Mouse (Mus musculus) MEL (cell line): ENCODE data around the gene Slc8a1. TPM values are rescaled to one million over a fixed set of nuclear protein-coding genes. Genes with fewer than 3 reads are reported as not detected.

Source experiments
- DNase-seq: peaks from one replicate; pipeline ENCODE4 v3.0.0; 2011; ENCODE audit warnings: low read depth, low spot score
- H3K27ac ChIP-seq: 2 replicates; pipeline ENCODE4 v1.5.1; 2012; ENCODE audit warnings: low read depth, mild to moderate bottlenecking, control low read depth, low read length, moderate library complexity; ENCODE audit not compliant: control insufficient read depth
- H3K27me3 ChIP-seq, 2 experiments: fragments of 150-350 bp in 1 of 2; sonication (generic) in 1 of 2; 2 replicates each; pipeline ENCODE4 v1.6.1; 2012; ENCODE audit warnings: low read length in 2 of 2, mild to moderate bottlenecking in 2 of 2, improper control_type of control experiment in 1 of 2, moderate library complexity in 1 of 2; ENCODE audit not compliant: insufficient read depth in 2 of 2, control insufficient read depth in 1 of 2
- H3K36me3 ChIP-seq, 2 experiments: 2 replicates each; pipeline ENCODE4 v1.6.1; 2012 to 2014; ENCODE audit warnings: low read length in 2 of 2, improper control_type of control experiment in 1 of 2, inconsistent platforms in 1 of 2, mild to moderate bottlenecking in 1 of 2; ENCODE audit not compliant: insufficient read depth in 2 of 2, control insufficient read depth in 1 of 2
- H3K4me1 ChIP-seq, 2 experiments: fragments of 150-350 bp in 1 of 2; sonication (generic) in 1 of 2; 2 replicates each; pipeline ENCODE4 v1.6.1; 2012; ENCODE audit warnings: low read length in 2 of 2, improper control_type of control experiment in 1 of 2, mild to moderate bottlenecking in 1 of 2; ENCODE audit not compliant: insufficient read depth in 2 of 2, control insufficient read depth in 1 of 2
- H3K4me3 ChIP-seq, 2 experiments: fragments of 150-350 bp in 1 of 2; sonication (generic) in 1 of 2; 2 replicates each; pipeline ENCODE4 v1.5.1; 2012; ENCODE audit warnings: low read depth in 2 of 2, low read length in 2 of 2, mild to moderate bottlenecking in 2 of 2, moderate library complexity in 2 of 2, control low read depth in 1 of 2, improper control_type of control experiment in 1 of 2; ENCODE audit not compliant: control insufficient read depth in 1 of 2, insufficient read depth in 1 of 2
- H3K79me2 ChIP-seq: 2 replicates; pipeline ENCODE4 v1.6.1; 2012; ENCODE audit warnings: mild to moderate bottlenecking, low read length, moderate library complexity; ENCODE audit not compliant: control insufficient read depth, poor library complexity, insufficient read depth
- H3K9ac ChIP-seq: 2 replicates; pipeline ENCODE4 v1.6.1; 2012; ENCODE audit warnings: low read depth, mild to moderate bottlenecking, control low read depth, low read length, moderate library complexity; ENCODE audit not compliant: control insufficient read depth, poor library complexity, severe bottlenecking
- H3K9me3 ChIP-seq: fragments of 150-350 bp; sonication (generic); replicated peaks from 2 replicates; pipeline ENCODE4 v1.6.1; 2012; ENCODE audit warnings: mild to moderate bottlenecking, low read length, improper control_type of control experiment, moderate library complexity; ENCODE audit not compliant: insufficient read depth
- BHLHE40 ChIP-seq: IDR thresholded peaks from 2 replicates; pipeline ENCODE4 v1.6.1; 2012; ENCODE audit warnings: low read depth, mild to moderate bottlenecking, inconsistent platforms, low read length, improper control_type of control experiment, borderline replicate concordance
- CHD2 ChIP-seq: IDR thresholded peaks from 2 replicates; pipeline ENCODE4 v1.6.1; 2011; ENCODE audit warnings: low read length, improper control_type of control experiment
- CTCF ChIP-seq, 3 experiments: IDR thresholded peaks in 2 of 3; conservative IDR thresholded peaks in 1 of 3; 2 replicates each; pipeline ENCODE4 v1.5.1; 2011 to 2012; ENCODE audit warnings: low read length in 3 of 3, low read depth in 2 of 3, mild to moderate bottlenecking in 2 of 3, improper control_type of control experiment in 1 of 3, inconsistent platforms in 1 of 3, mixed read lengths in 1 of 3, moderate library complexity in 1 of 3; ENCODE audit not compliant: control insufficient read depth in 1 of 3, insufficient read depth in 1 of 3, poor library complexity in 1 of 3, severe bottlenecking in 1 of 3
- E2F4 ChIP-seq: IDR thresholded peaks from 2 replicates; pipeline ENCODE4 v1.6.1; 2011; ENCODE audit warnings: low read depth, low read length, improper control_type of control experiment, borderline replicate concordance
- ETS1 ChIP-seq: IDR thresholded peaks from 2 replicates; pipeline ENCODE4 v1.6.1; 2012; ENCODE audit warnings: low read depth, mild to moderate bottlenecking, inconsistent platforms, low read length, improper control_type of control experiment, moderate library complexity
- HCFC1 ChIP-seq: IDR thresholded peaks from 2 replicates; pipeline ENCODE4 v1.6.1; 2012; ENCODE audit warnings: low read depth, mild to moderate bottlenecking, inconsistent platforms, low read length, improper control_type of control experiment, moderate library complexity
- JUND ChIP-seq: IDR thresholded peaks from 2 replicates; pipeline ENCODE4 v1.6.1; 2011; ENCODE audit warnings: low read depth, mild to moderate bottlenecking, improper control_type of control experiment, low read length
- KAT2A ChIP-seq: conservative IDR thresholded peaks from 2 replicates; pipeline ENCODE4 v1.6.1; 2012; ENCODE audit warnings: low read depth, low read length, improper control_type of control experiment, inconsistent platforms
- MAFK ChIP-seq: IDR thresholded peaks from 2 replicates; pipeline ENCODE4 v1.6.1; 2011; ENCODE audit warnings: low read depth, mild to moderate bottlenecking, low read length, improper control_type of control experiment, borderline replicate concordance
- MAX ChIP-seq: IDR thresholded peaks from 2 replicates; pipeline ENCODE4 v1.6.1; 2011; ENCODE audit warnings: low read length, improper control_type of control experiment
- MEF2A ChIP-seq: IDR thresholded peaks from 2 replicates; pipeline ENCODE4 v1.6.1; 2014; ENCODE audit warnings: low read depth, mild to moderate bottlenecking, inconsistent platforms, low read length, improper control_type of control experiment; ENCODE audit not compliant: poor library complexity, insufficient replicate concordance, severe bottlenecking; ENCODE audit errors: extremely low read depth
- MXI1 ChIP-seq: IDR thresholded peaks from 2 replicates; pipeline ENCODE4 v1.6.1; 2011; ENCODE audit warnings: mild to moderate bottlenecking, low read depth, low read length, improper control_type of control experiment
- NRF1 ChIP-seq: IDR thresholded peaks from 2 replicates; pipeline ENCODE4 v1.6.1; 2014; ENCODE audit warnings: low read depth, mild to moderate bottlenecking, inconsistent platforms, low read length, improper control_type of control experiment, moderate library complexity; ENCODE audit not compliant: poor library complexity, insufficient read depth, severe bottlenecking
- POLR2A ChIP-seq, 2 experiments: IDR thresholded peaks; 2 replicates each; pipeline ENCODE4 v1.6.1; 2011 to 2012; ENCODE audit warnings: low read length in 2 of 2, mild to moderate bottlenecking in 2 of 2, control low read depth in 1 of 2, improper control_type of control experiment in 1 of 2, low read depth in 1 of 2, moderate library complexity in 1 of 2; ENCODE audit not compliant: control insufficient read depth in 1 of 2, insufficient read depth in 1 of 2, poor library complexity in 1 of 2
- POLR2AphosphoS2 ChIP-seq: IDR thresholded peaks from 2 replicates; pipeline ENCODE4 v1.6.1; 2011; ENCODE audit warnings: low read length, improper control_type of control experiment
- RAD21 ChIP-seq: IDR thresholded peaks from 2 replicates; pipeline ENCODE4 v1.6.1; 2011; ENCODE audit warnings: mild to moderate bottlenecking, low read depth, low read length, improper control_type of control experiment
- SIN3A ChIP-seq: IDR thresholded peaks from 2 replicates; pipeline ENCODE4 v1.6.1; 2012; ENCODE audit warnings: low read length, improper control_type of control experiment, inconsistent platforms
- SMC3 ChIP-seq: IDR thresholded peaks from 2 replicates; pipeline ENCODE4 v1.6.1; 2011; ENCODE audit warnings: low read depth, low read length, improper control_type of control experiment
- TAL1 ChIP-seq: IDR thresholded peaks from 2 replicates; pipeline ENCODE4 v1.6.1; 2012; ENCODE audit warnings: mild to moderate bottlenecking, inconsistent platforms, low read length, moderate library complexity, mixed read lengths
- TCF12 ChIP-seq: IDR thresholded peaks from 2 replicates; pipeline ENCODE4 v1.6.1; 2014; ENCODE audit warnings: low read depth, mild to moderate bottlenecking, inconsistent platforms, low read length, improper control_type of control experiment, moderate library complexity
- UBTF ChIP-seq: IDR thresholded peaks from 2 replicates; pipeline ENCODE4 v1.6.1; 2012; ENCODE audit warnings: low read depth, mild to moderate bottlenecking, inconsistent platforms, low read length, improper control_type of control experiment, moderate library complexity, borderline replicate concordance; ENCODE audit not compliant: insufficient read depth
- USF1 ChIP-seq: IDR thresholded peaks from 2 replicates; pipeline ENCODE4 v1.6.1; 2014; ENCODE audit warnings: low read depth, mild to moderate bottlenecking, inconsistent platforms, low read length, improper control_type of control experiment, moderate library complexity
- USF2 ChIP-seq, 2 experiments: IDR thresholded peaks; 2 replicates each; pipeline ENCODE4 v1.6.1; 2011 to 2012; ENCODE audit warnings: improper control_type of control experiment in 2 of 2, low read length in 2 of 2, borderline replicate concordance in 1 of 2, inconsistent platforms in 1 of 2, low read depth in 1 of 2, mild to moderate bottlenecking in 1 of 2; ENCODE audit not compliant: insufficient read depth in 1 of 2
- ZC3H11A ChIP-seq: IDR thresholded peaks from 2 replicates; pipeline ENCODE4 v1.6.1; 2012; ENCODE audit warnings: low read depth, mild to moderate bottlenecking, inconsistent platforms, low read length, improper control_type of control experiment
- ZKSCAN1 ChIP-seq: IDR thresholded peaks from 2 replicates; pipeline ENCODE4 v1.6.1; 2012; ENCODE audit warnings: low read depth, mild to moderate bottlenecking, inconsistent platforms, low read length, improper control_type of control experiment, moderate library complexity
- polyA plus RNA-seq, 2 experiments: library from polyadenylated mRNA; stranded (reverse) in 1 of 2; unstranded in 1 of 2; fragments of >175 nt in 1 of 2; fragments of >200 nt in 1 of 2; gene quantifications; 2 replicates each; pipeline versions ENCODE4 v1.2.1 to v1.2.4; 2012; ENCODE audit warnings: low replicate concordance in 2 of 2, low read depth in 1 of 2; ENCODE audit not compliant: insufficient read length in 2 of 2, insufficient read depth in 1 of 2, missing spikeins in 1 of 2
- total RNA-seq: library from RNA; depleted of rRNA; stranded (reverse); fragments of 300-350 nt; gene quantifications from 2 replicates; pipeline ENCODE4 v1.2.3, GENCODE M21; 2012

The Slc8a1 gene
- total and polyA plus RNA-seq, 3 experiments: 0.86 to 1.0 TPM; not detected in 1

DNA sequence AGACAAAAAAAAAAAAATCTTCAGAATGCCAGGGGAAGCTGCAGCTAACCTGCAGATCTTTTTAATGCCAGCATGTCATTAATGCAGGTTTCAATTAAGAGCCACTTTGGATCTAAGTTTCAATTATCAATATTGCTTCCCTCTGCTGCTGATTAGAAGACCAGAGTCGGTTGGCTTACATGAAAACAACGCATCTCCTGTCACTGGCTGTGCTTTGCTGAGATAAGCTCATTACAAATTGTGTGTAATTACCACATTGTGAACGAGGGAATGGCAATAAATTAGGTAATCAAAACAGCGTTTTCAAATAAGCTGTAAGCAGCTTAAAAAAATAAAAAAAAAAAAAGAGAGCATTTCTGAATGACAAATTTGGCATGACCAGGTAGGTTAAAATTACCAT is 258.4 kb downstream of the Slc8a1 start (continued):
- TF ChIP-seq CTCF (IDR thresholded peaks at IDR 0.05 in 2 of 3, conservative IDR thresholded peaks at IDR 0.05 in 1 of 3; ENCODE audit: control insufficient read depth in 1 of 3, insufficient read depth in 1 of 3, low read depth in 2 of 3, low read length in 3 of 3, poor library complexity in 1 of 3, severe bottlenecking in 1 of 3): no peak
- TF ChIP-seq MEF2A: no peak
- no peak for TF ChIP-seq RAD21
- no peak for TF ChIP-seq BHLHE40
- no peak for TF ChIP-seq MAX
- no peak for TF ChIP-seq TAL1
- TF ChIP-seq JUND: no peak

DNA sequence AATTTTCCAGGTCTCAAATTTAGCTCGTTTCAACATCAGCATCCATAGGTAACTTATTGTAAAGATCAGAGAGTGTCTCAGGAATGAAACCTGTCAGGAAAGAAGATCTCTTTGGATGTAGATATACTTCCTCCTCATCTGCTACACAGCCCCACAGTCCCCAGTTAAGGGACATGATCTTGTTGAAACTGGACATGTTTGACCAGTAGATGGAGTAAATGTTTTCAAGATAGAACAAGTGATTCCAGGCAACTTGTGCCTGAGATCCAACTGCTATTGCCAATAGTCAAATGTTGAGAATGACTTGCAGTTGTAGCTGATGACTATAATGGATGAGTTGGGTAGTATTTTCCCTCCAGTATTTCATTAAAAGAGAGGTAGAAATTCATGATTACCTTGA is 260.8 kb downstream of the Slc8a1 start:
- Histone ChIP-seq H3K9me3 (no peaks in the 10 kb centered on the region), H3K9ac (no peak overlapping the region), H3K36me3 (peaks cover 0 to 9% of the 10 kb centered on the region in 2 experiments; a peak in 2 of 4 replicates), H3K27me3 (no peaks in the 10 kb centered on the region)
- no peak for DNase-seq
- TF ChIP-seq UBTF (no peak), KAT2A (no peak), SMC3 (peak; percentile 21; the same call in 1 of the 2 replicates), MXI1 (no peak), TCF12 (no peak), POLR2AphosphoS2 (no peak), ZC3H11A (no peak), MAFK (no peak), CTCF (IDR thresholded peaks at IDR 0.05 in 2 of 3, conservative IDR thresholded peaks at IDR 0.05 in 1 of 3; ENCODE audit: control insufficient read depth in 1 of 3, insufficient read depth in 1 of 3, low read depth in 2 of 3, low read length in 3 of 3, poor library complexity in 1 of 3, severe bottlenecking in 1 of 3) (peak in 1 of 3 experiments; percentile 15; a peak in 1 of 6 replicates), MAX (no peak), USF2 (IDR thresholded peaks at IDR 0.05; ENCODE audit: borderline replicate concordance in 1 of 2, insufficient read depth in 1 of 2, low read depth in 1 of 2, low read length in 2 of 2) (no peak), TAL1 (no peak), E2F4 (no peak), USF1 (no peak), JUND (no peak), HCFC1 (no peak), SIN3A (no peak), ETS1 (no peak), ZKSCAN1 (no peak), CHD2 (no peak), MEF2A (no peak), BHLHE40 (no peak), POLR2A (IDR thresholded peaks at IDR 0.05; ENCODE audit: control insufficient read depth in 1 of 2, insufficient read depth in 1 of 2, low read depth in 1 of 2, low read length in 2 of 2, poor library complexity in 1 of 2) (no peak), NRF1 (no peak), RAD21 (peak; percentile 13; the same call in 1 of the 2 replicates)
- TF ChIP-seq, all 39 proteins: peak for 3
- Histone ChIP-seq H3K27ac (no peak overlapping the region), H3K4me3 (no peak overlapping the region), H3K4me1 (peaks cover 0 to 5% of the 10 kb centered on the region in 2 experiments; a peak in 1 of 4 replicates), H3K79me2 (no peaks in the 10 kb centered on the region)
